Mouse (Mus musculus) heart, embryonic 13.5 days (tissue): ENCODE measurements around the gene Zbtb14. TPM values are rescaled to one million over a fixed set of nuclear protein-coding genes. Genes with fewer than 3 reads are reported as not detected.

ENCODE experiments used
- polyA plus RNA-seq: library from polyadenylated mRNA; unstranded; fragments of >200 nt; fragmentation: Nextera tagmentation; extraction: Ambion mirVana; gene quantifications from 2 replicates; pipeline ENCODE4 v1.2.1, GENCODE M21; 2015

Zbtb14 gene
- polyA plus RNA-seq, 1 experiment from 2014 or later = 13.3 TPM

Other genes starting within 250 kb of the Zbtb14 start
- gene Akain1, start 56.3 kb downstream of the Zbtb14 start, polyA plus RNA-seq = not detected in 2 replicates